Mouse (Mus musculus) hindbrain, postnatal 0 days (tissue): Measurements from ENCODE around the gene Ankrd13a. TPM values are rescaled to one million over a fixed set of nuclear protein-coding genes. Genes with fewer than 3 reads are reported as not detected.

Source experiments
- ATAC-seq: fragments of 200-750 bp; cut with Nextera tagmentation; 2 replicates; pipeline ENCODE4 v1.8.0; 2017; ENCODE audit warnings: mild to moderate bottlenecking, moderate TSS enrichment, moderate library complexity
- DNase-seq: peaks from one replicate; pipeline ENCODE4 v3.0.0-alpha.2; 2015; ENCODE audit warnings: low spot score
- H3K27ac ChIP-seq: fragments of 300-500 bp; sonication (generic); 2 replicates; pipeline ENCODE4 v1.5.1; 2014; ENCODE audit warnings: mild to moderate bottlenecking
- H3K27me3 ChIP-seq: fragments of 300-500 bp; sonication (generic); 2 replicates; pipeline ENCODE4 v1.6.1; 2014; ENCODE audit warnings: low read length, mixed read lengths; ENCODE audit not compliant: insufficient read depth
- H3K36me3 ChIP-seq: fragments of 300-500 bp; sonication (generic); 2 replicates; pipeline ENCODE4 v1.6.1; 2014; ENCODE audit warnings: low read length, mixed read lengths; ENCODE audit not compliant: insufficient read depth
- H3K4me1 ChIP-seq: fragments of 300-500 bp; sonication (generic); 2 replicates; pipeline ENCODE4 v1.6.1; 2014; ENCODE audit warnings: antibody characterized with exemption, low read length, mixed read lengths; ENCODE audit not compliant: insufficient read depth
- H3K4me2 ChIP-seq: fragments of 300-500 bp; sonication (generic); 2 replicates; pipeline ENCODE4 v1.6.1; 2014; ENCODE audit warnings: low read depth, mild to moderate bottlenecking, low read length, moderate library complexity, mixed read lengths
- H3K4me3 ChIP-seq: fragments of 300-500 bp; sonication (generic); 2 replicates; pipeline ENCODE4 v1.5.1; 2014; ENCODE audit warnings: low read length
- H3K9ac ChIP-seq: fragments of 300-500 bp; sonication (generic); replicated peaks from 2 replicates; pipeline ENCODE4 v1.6.1; 2014; ENCODE audit warnings: mild to moderate bottlenecking, low read length, moderate library complexity, mixed read lengths
- H3K9me3 ChIP-seq: fragments of 300-500 bp; sonication (generic); 2 replicates; pipeline ENCODE4 v1.6.1; 2016; ENCODE audit warnings: low read length, mixed read lengths
- CTCF ChIP-seq: IDR thresholded peaks from 2 replicates; pipeline ENCODE4 v1.5.1; 2016; ENCODE audit warnings: antibody characterized with exemption, control low read depth, low read depth
- WGBS: fragments of 180-500 bp; shearing (Covaris S2); extraction: QIAGEN DNeasy Blood & Tissue Kit; methylation state at CpG from one replicate; pipeline ENCODE4 v1.1.7; 2014; 5-methylcytosine and 5-hydroxymethylcytosine counted together
- polyA plus RNA-seq: library from polyadenylated mRNA; unstranded; fragments of >200 nt; fragmentation: Nextera tagmentation; extraction: Ambion mirVana; gene quantifications from 2 replicates; pipeline ENCODE4 v1.2.1, GENCODE M21; 2015
- total RNA-seq: library from RNA; depleted of rRNA; stranded (reverse); fragments of >200 nt; gene quantifications from 2 replicates; pipeline ENCODE4 v1.2.3, GENCODE M21; 2014

Gene Ankrd13a
- total and polyA plus RNA-seq, 2 experiments from 2014 or later = 30.7 to 44.7 TPM

GRCm38 (mm10) chr5:114747521-114747920 is 27.0 kb upstream of the Ankrd13a start:
- H3K4me3 ChIP-seq = no peak overlapping the region
- 95% methylated on average over 5 of the region's 5 CpGs for WGBS
- no peak for TF ChIP-seq CTCF
- H3K27me3 ChIP-seq = no peaks in the 10 kb centered on the region
- no peak overlapping the region for H3K4me2 ChIP-seq
- H3K9ac ChIP-seq = no peak overlapping the region
- no peak overlapping the region for H3K27ac ChIP-seq
- peaks cover 60% of the 10 kb centered on the region for H3K36me3 ChIP-seq
- ATAC-seq (no peak), DNase-seq (no peak)
- H3K9me3 ChIP-seq = no peaks in the 10 kb centered on the region
- H3K4me1 ChIP-seq = no peaks in the 10 kb centered on the region

- H3K9ac ChIP-seq = no peak overlapping the region
- H3K4me3 ChIP-seq = no peak overlapping the region
- no peak overlapping the region for H3K27ac ChIP-seq
- H3K4me2 ChIP-seq = no peak overlapping the region
- no peak for TF ChIP-seq CTCF
- DNase-seq (no peak), ATAC-seq (no peak)
- H3K36me3 ChIP-seq = peaks cover 44% of the 10 kb centered on the region
- no peaks in the 10 kb centered on the region for H3K27me3 ChIP-seq
- no peaks in the 10 kb centered on the region for H3K4me1 ChIP-seq
- 73% methylated on average over 10 of the region's 10 CpGs for WGBS
- H3K9me3 ChIP-seq = no peaks in the 10 kb centered on the region
These were observed 24.2 kb upstream of the Ankrd13a start for GRCm38 (mm10) chr5:114750325-114750724.

GRCm38 (mm10) chr5:114752397-114752796 is 22.1 kb upstream of the Ankrd13a start:
- H3K27ac ChIP-seq = no peak overlapping the region
- H3K9me3 ChIP-seq = no peaks in the 10 kb centered on the region
- DNase-seq (no peak), ATAC-seq (no peak)
- H3K4me1 ChIP-seq = no peaks in the 10 kb centered on the region
- no peak for TF ChIP-seq CTCF
- H3K4me2 ChIP-seq = no peak overlapping the region
- WGBS = 82% methylated on average over 10 of the region's 10 CpGs
- no peaks in the 10 kb centered on the region for H3K27me3 ChIP-seq
- H3K36me3 ChIP-seq = peaks cover 40% of the 10 kb centered on the region
- H3K4me3 ChIP-seq = no peak overlapping the region
- H3K9ac ChIP-seq = no peak overlapping the region

GRCm38 (mm10) chr5:114753384-114753783 is 21.1 kb upstream of the Ankrd13a start:
- Histone ChIP-seq H3K9me3 (no peaks in the 10 kb centered on the region), H3K4me1 (no peaks in the 10 kb centered on the region), H3K27ac (peak overlapping the region; percentile 65), H3K4me2 (no peak overlapping the region), H3K9ac (no peak overlapping the region), H3K4me3 (no peak overlapping the region), H3K27me3 (no peaks in the 10 kb centered on the region), H3K36me3 (peaks cover 38% of the 10 kb centered on the region)
- TF ChIP-seq CTCF = peak; percentile 38
- WGBS = 69% methylated on average over 12 of the region's 12 CpGs
- ATAC-seq (peak; percentile 95), DNase-seq (peak; percentile 83)

- WGBS = 94% methylated on average over 5 of the region's 5 CpGs
- Histone ChIP-seq H3K9ac (no peak overlapping the region), H3K36me3 (peaks cover 60% of the 10 kb centered on the region), H3K9me3 (no peaks in the 10 kb centered on the region), H3K4me3 (no peak overlapping the region), H3K4me2 (no peak overlapping the region), H3K27ac (no peak overlapping the region), H3K4me1 (no peaks in the 10 kb centered on the region), H3K27me3 (no peaks in the 10 kb centered on the region)
- ATAC-seq (no peak), DNase-seq (no peak)
- TF ChIP-seq CTCF = no peak
These were observed 14.9 kb upstream of the Ankrd13a start for GRCm38 (mm10) chr5:114759536-114760090.

- H3K4me1 ChIP-seq = no peaks in the 10 kb centered on the region
- no peaks in the 10 kb centered on the region for H3K9me3 ChIP-seq
- no peak for TF ChIP-seq CTCF
- no peaks in the 10 kb centered on the region for H3K27me3 ChIP-seq
- H3K36me3 ChIP-seq = peaks cover 62% of the 10 kb centered on the region; the same call in 1 of the 2 replicates
- no peak overlapping the region for H3K4me2 ChIP-seq
- no peak overlapping the region for H3K4me3 ChIP-seq
- H3K9ac ChIP-seq = no peak overlapping the region
- ATAC-seq = no peak
- no peak for DNase-seq
- H3K27ac ChIP-seq = no peak overlapping the region
- WGBS = 86% methylated on average over 8 of the region's 8 CpGs
These were observed 12.5 kb upstream of the Ankrd13a start for GRCm38 (mm10) chr5:114761980-114762379.
